Mouse (Mus musculus) mouse trophoblast stem cell (cell line): ENCODE data around the gene Ube2e3.

Source experiments
- in situ Hi-C, 2 experiments: fragments of 300-500 bp; cut with MseI, MboI; formaldehyde crosslinking; loops; 2 replicates in 1 of 2; 3 replicates in 1 of 2; pipeline ENCODE4 v1.15.1; 2025

Gene Ube2e3

DNA sequence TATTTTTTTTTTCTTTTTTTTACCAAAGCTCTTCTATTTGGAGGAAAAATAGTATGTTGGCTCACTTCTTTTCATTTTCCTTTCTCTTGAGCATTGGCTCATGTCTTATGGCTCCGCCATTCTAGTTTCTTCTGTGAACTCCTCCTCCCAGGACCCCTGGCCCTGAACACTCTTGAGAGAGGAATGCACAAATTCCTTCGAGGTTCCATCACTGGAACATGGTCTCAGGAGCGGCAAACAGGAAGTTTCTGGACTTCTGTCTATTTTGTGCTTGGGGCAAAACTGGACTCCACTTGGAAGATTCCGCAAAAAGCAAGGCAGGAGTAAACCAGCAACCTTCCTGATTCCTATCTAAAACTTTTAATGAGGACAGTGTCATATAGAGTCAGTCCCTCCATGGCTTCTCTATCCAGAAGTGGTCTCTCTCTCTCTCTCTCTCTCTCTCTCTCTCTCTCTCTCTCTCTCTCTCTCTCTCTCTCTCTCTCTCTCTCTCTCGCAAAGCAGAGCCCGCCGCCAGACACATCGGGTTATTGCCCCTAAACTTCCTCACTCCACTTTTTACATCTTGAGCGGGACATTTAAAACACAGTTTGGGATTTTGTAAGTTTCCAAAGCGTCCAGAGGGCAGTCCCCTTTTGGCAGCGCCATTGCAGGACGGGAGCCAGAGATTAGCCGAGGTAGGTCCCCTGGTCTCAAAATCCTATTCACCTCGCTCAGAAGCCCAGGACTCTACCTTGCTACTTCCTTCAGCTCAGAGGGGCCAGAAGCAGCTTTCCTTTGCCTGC is at the start of gene Ube2e3:
Gene Ube2e3 (plus strand): TSS at position 399 of the 785 bp plus-strand sequence.
- in situ Hi-C loops = no loop called here

DNA sequence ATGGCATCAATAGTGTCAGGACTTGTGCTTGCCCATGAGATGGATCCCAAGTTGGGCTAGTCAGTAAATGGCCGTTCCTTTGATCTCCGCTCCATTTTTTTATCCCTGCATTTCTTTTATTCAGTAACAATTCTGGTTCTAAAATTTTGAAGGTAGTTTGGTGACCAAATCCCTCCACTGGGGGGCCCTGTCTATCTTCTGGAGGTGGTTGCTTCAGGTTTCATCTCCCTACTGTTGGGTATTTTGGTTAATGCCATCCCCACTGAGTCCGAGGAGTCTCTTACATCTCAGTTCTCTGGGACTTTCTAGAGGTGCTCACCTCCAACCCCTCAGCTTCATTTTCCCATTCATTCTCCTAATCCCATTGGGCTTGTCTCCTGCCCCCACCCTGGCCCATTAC is 38.0 kb upstream of the Ube2e3 start:
- in situ Hi-C loops = no loop called here

- in situ Hi-C loops = no loop called here
Observed at GRCm38 (mm10) chr2:78841494-78842224, 26.3 kb upstream of the Ube2e3 start.

GRCm38 (mm10) chr2:78844365-78844764 is 23.6 kb upstream of the Ube2e3 start:
- in situ Hi-C loops = no loop called here

- in situ Hi-C loops = no loop called here
Observed at GRCm38 (mm10) chr2:78845274-78845673, 22.6 kb upstream of the Ube2e3 start.

- in situ Hi-C loops = no loop called here
Observed at GRCm38 (mm10) chr2:78845717-78846116, 22.2 kb upstream of the Ube2e3 start.

- in situ Hi-C loops = no loop called here
Observed at GRCm38 (mm10) chr2:78854315-78854714, 13.6 kb upstream of the Ube2e3 start.

DNA sequence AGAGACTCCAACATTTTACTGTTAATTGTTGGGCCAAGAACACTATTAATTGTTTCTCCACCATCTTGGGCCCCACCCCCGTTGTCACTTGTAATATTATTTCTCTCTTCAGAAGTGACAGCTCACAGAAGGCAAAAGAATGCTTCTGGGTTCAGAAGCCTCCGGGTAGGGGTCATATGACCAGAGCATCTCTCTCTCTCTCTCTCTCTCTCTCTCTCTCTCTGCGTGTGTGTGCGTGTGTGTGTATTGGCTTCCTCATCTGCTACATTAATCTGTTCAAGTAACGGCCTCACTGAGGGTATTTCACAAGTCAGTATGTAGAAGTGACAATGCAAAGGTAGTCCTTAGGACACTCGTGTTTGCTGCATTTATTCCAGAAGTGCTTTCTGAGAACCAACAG is 9.3 kb upstream of the Ube2e3 start:
- in situ Hi-C loops = no loop called here

- in situ Hi-C loops = no loop called here
Observed at GRCm38 (mm10) chr2:78859266-78860087, 8.4 kb upstream of the Ube2e3 start.

DNA sequence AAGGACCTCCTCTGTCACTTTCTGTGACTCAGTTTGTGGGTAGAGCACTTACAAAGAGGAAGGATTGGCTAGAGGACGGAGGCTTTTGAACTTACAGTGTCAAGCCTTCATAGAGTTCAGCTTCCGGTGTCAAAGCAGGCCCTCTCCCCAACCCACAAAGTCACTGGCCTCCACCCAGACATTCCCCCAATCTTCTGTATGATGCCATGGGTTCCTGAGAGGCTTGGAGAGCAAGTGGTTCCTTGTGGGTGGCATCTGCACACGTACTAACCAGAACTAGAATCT is 7.9 kb upstream of the Ube2e3 start:
- in situ Hi-C loops = no loop called here

- in situ Hi-C loops = no loop called here
Observed at GRCm38 (mm10) chr2:78864116-78864515, 3.8 kb upstream of the Ube2e3 start.

DNA sequence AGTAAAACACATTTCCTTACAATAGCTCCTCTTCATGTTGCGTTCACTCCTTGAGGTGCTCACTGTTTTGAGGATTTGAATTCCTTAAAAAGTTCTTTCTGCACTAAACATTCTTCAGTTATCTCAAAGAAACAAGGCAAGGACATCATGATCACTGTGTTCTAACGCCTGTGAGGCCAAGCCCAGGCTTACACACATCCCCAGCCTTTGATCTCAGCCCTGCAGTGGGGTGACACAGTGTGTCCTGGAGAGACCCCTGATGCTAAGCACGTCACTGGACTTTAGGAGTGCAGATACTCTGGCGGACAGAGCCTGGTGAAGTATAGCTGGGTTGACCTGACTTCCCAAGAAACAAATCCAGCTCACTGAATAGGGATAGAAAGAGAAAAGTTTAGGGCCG is 3.1 kb upstream of the Ube2e3 start:
- in situ Hi-C loops = no loop called here

DNA sequence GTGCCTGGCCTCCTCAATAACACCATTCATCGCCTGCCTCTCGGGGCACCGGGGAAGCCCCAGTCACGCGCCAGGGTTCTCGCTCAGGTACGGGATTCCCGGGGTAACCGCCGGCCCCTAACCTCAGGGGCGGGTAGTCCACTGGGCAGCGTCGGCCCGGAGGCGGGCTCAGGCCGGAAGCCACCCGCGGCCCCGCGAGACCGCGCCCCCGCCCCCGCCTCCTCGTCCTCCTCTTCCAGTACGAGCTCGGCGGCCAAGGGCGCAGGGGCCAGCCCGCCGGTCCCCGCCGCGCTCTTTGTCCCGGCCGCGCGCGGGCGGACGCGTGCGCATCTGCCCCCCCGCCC is 559 bp downstream of the Ube2e3 start:
- in situ Hi-C loops = no loop called here

GRCm38 (mm10) chr2:78868951-78869720 is 1.2 kb downstream of the Ube2e3 start:
- in situ Hi-C loops = no loop called here

GRCm38 (mm10) chr2:78869721-78870442 is 2.0 kb downstream of the Ube2e3 start:
- in situ Hi-C loops = no loop called here

- in situ Hi-C loops = no loop called here
Observed at GRCm38 (mm10) chr2:78870443-78871025, 2.6 kb downstream of the Ube2e3 start.

DNA sequence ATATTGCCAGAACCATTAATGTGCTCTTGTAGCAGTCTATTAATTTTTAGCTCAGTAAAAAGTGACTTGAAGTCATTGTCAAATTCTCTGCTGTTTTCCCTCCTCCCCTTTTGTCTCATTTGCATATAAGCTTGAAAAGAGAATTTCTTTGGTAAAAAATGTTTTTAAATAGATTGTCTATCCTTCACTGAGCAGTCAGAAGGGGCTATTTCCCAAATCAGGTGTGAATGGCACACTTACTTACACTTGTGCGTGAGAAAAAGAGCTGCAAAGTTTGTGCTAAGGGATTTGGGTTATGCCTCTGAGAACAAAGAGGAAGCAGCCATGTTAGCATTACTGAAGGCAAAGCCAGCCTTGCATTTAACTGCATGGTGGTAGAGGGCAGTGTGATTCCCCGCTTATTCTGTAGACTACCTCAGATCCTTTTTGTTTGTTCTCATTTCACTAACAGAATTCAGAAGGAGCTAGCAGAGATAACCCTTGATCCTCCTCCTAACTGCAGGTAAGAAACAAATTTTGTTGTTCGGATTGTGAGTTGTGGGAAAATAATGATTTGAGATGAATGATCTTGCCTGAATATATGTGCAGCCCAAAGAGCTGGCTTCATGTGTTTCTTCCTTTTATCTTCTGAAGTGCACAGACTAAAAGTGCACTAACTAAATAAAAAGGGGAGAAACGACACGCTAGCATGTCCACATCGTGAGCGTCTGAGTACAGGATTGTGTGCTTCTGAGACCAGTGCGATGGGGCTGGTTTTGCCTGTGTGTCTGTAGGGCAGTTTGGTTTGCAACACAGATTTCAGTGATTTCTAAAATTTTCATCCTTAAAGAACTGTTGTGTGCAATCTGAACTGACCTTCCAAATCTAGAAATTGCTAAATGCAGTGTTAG is 4.3 kb downstream of the Ube2e3 start:
- in situ Hi-C loops = no loop called here

DNA sequence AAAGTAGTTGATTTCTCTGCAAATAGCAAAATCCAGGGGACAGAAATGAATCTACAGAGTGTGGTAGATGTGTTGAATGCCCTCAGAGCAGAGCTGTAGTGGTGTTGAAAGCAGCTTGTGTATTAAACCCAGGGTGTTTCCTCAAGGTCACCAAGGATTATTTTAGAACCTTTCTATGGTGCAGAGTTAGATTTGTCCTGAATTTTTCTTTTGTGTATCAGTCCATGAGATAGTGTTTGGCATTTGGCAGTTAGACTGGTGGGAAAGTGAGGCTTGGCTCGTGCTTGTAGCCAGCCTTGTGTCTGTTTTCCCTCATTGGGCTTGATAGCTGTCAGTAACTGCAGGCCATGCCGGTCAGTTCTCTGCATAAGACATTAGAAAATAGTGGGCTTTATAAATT is 6.0 kb downstream of the Ube2e3 start:
- in situ Hi-C loops = no loop called here

DNA sequence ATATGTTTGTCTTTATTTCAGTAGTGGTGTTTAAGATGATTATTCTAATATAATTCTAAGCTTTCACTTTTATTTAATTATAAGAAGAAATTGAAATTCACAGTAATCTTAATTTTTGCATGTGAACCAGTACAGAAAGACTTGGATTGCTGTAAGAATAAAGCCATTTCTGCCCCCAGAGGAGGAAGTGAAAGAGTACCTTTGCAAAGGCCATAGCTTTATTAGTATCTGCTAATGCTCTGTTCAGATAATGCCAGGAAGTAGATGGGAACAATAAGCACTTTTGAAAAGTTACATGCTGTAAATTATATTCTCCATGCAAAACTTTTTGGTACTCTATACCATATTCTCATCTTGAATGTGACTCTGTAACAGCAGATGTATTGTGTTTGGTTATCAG is 8.1 kb downstream of the Ube2e3 start:
- in situ Hi-C loops = no loop called here

- in situ Hi-C loops = no loop called here
Observed at GRCm38 (mm10) chr2:78882068-78882467, 14.1 kb downstream of the Ube2e3 start.
